Mouse (Mus musculus) forebrain, postnatal 0 days (tissue): ENCODE data around the gene Crybb2. TPM values are rescaled to one million over a fixed set of nuclear protein-coding genes. Genes with fewer than 3 reads are reported as not detected.

ENCODE experiments used
- ATAC-seq: fragments of 200-750 bp; cut with Nextera tagmentation; 2 replicates; pipeline ENCODE4 v1.8.0; 2017; ENCODE audit warnings: mild to moderate bottlenecking, moderate library complexity
- DNase-seq: peaks from one replicate; pipeline ENCODE4 v3.0.0-alpha.2; 2015
- H3K27ac ChIP-seq: fragments of 300-500 bp; sonication (generic); 2 replicates; pipeline ENCODE4 v1.5.1; 2014; ENCODE audit warnings: low read depth, mild to moderate bottlenecking, antibody characterized with exemption, low read length, moderate library complexity, mixed read lengths
- H3K27me3 ChIP-seq: fragments of 300-500 bp; sonication (generic); 2 replicates; pipeline ENCODE4 v1.6.1; 2014; ENCODE audit warnings: mild to moderate bottlenecking, low read length, mixed read lengths; ENCODE audit not compliant: insufficient read depth
- H3K36me3 ChIP-seq: fragments of 300-500 bp; sonication (generic); 2 replicates; pipeline ENCODE4 v1.6.1; 2014; ENCODE audit warnings: mild to moderate bottlenecking, moderate library complexity; ENCODE audit not compliant: insufficient read depth
- H3K4me1 ChIP-seq: fragments of 300-500 bp; sonication (generic); 2 replicates; pipeline ENCODE4 v1.6.1; 2014; ENCODE audit warnings: antibody characterized with exemption; ENCODE audit not compliant: insufficient read depth
- H3K4me2 ChIP-seq: fragments of 300-500 bp; sonication (generic); 2 replicates; pipeline ENCODE4 v1.6.1; 2014; ENCODE audit warnings: low read depth, mild to moderate bottlenecking, moderate library complexity
- H3K4me3 ChIP-seq: fragments of 300-500 bp; sonication (generic); 2 replicates; pipeline ENCODE4 v1.5.1; 2014; ENCODE audit warnings: low read depth, low read length, mixed read lengths
- H3K9ac ChIP-seq: fragments of 300-500 bp; sonication (generic); 2 replicates; pipeline ENCODE4 v1.6.1; 2014; ENCODE audit warnings: mild to moderate bottlenecking
- H3K9me3 ChIP-seq: fragments of 300-500 bp; sonication (generic); 2 replicates; pipeline ENCODE4 v1.6.1; 2016; ENCODE audit warnings: low read length
- CTCF ChIP-seq: sonication (generic); IDR thresholded peaks from 2 replicates; pipeline ENCODE4 v1.5.1; 2016; ENCODE audit warnings: antibody characterized with exemption, control low read depth, low read depth
- WGBS: fragments of 180-500 bp; shearing (Covaris S2); extraction: QIAGEN DNeasy Blood & Tissue Kit; methylation state at CpG from one replicate; pipeline ENCODE4 v1.1.7; 2014; 5-methylcytosine and 5-hydroxymethylcytosine counted together
- polyA plus RNA-seq: library from polyadenylated mRNA; unstranded; fragments of >200 nt; fragmentation: Nextera tagmentation; extraction: Ambion mirVana; gene quantifications from 2 replicates; pipeline ENCODE4 v1.2.1, GENCODE M21; 2015
- total RNA-seq: library from RNA; depleted of rRNA; stranded (reverse); fragments of >200 nt; gene quantifications from 2 replicates; pipeline ENCODE4 v1.2.3, GENCODE M21; 2014; rRNA removed

Gene Crybb2
- total and polyA plus RNA-seq, 2 experiments from 2014 or later, result not detected

DNA sequence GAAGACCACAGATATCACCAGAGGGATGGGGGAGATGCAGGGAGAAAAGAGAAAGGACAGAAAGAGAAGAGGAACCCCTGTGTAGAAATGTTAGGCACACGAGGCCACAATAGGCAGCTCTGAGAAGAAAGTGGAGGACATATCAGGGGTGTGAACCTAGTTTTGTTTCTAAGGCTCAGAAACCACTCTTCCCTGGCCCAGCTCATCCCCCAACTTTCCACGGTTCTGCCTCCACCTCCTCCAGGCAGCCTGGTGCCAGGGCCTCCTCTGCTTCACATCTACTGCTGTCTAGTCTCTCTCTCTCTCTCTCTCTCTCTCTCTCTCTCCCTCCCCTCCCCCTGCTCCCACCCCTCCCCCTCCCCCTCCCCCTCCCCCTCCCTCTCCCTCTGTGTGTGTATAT, 61.4 kb downstream of the Crybb2 start:
- H3K36me3 ChIP-seq, result no peaks in the 10 kb centered on the region
- TF ChIP-seq CTCF, result no peak
- H3K4me3 ChIP-seq, result no peak overlapping the region
- H3K9ac ChIP-seq, result no peak overlapping the region
- WGBS, result 100% methylated on average over 2 of the region's 2 CpGs
- no peaks in the 10 kb centered on the region for H3K27me3 ChIP-seq
- ATAC-seq, result no peak
- DNase-seq, result no peak
- H3K27ac ChIP-seq, result no peak overlapping the region
- no peaks in the 10 kb centered on the region for H3K4me1 ChIP-seq
- no peak overlapping the region for H3K4me2 ChIP-seq
- no peaks in the 10 kb centered on the region for H3K9me3 ChIP-seq

Other genes starting within 250 kb of the Crybb2 start
- gene Myo18b, start 173.8 kb downstream of the Crybb2 start, total RNA-seq, result 2.0 and 2.5 TPM in 2 replicates
- 1.0 and 1.6 TPM in 2 replicates for gene Myo18b, start 173.8 kb downstream of the Crybb2 start, polyA plus RNA-seq
- 49.7 and 56.3 TPM in 2 replicates for gene Grk3, start 54.3 kb downstream of the Crybb2 start, total RNA-seq
- gene Grk3, start 54.3 kb downstream of the Crybb2 start, polyA plus RNA-seq, result 5.9 and 12.3 TPM in 2 replicates
- 0.81 and 2.0 TPM in 2 replicates for gene Crybb3, start 11.5 kb upstream of the Crybb2 start, total RNA-seq
- 1.6 and 1.7 TPM in 2 replicates for gene Crybb3, start 11.5 kb upstream of the Crybb2 start, polyA plus RNA-seq
- 9.2 and 10.9 TPM in 2 replicates for gene 2900026A02Rik, start 151.1 kb upstream of the Crybb2 start, total RNA-seq
- 2.7 and 3.3 TPM in 2 replicates for gene 2900026A02Rik, start 151.1 kb upstream of the Crybb2 start, polyA plus RNA-seq
- gene Tmem211, start 156.8 kb upstream of the Crybb2 start, total RNA-seq, result not detected in 2 replicates
- gene Tmem211, start 156.8 kb upstream of the Crybb2 start, polyA plus RNA-seq, result not detected in 2 replicates
- gene Sgsm1, start 240.7 kb upstream of the Crybb2 start, total RNA-seq, result 42.0 and 48.7 TPM in 2 replicates
- 10.1 and 16.5 TPM in 2 replicates for gene Sgsm1, start 240.7 kb upstream of the Crybb2 start, polyA plus RNA-seq